Mouse (Mus musculus): ENCODE measurements at regions not wholly inside any gene's neighbourhood (a gene's known extent, or its start where the extent isn't known, plus 50 kb on each side); places are given as distances from the start of the nearest gene placed in this dataset.

GRCm38 (mm10) chr1:91678789-91679188 is 122.5 kb upstream of the Twist2 start:
- DNase-seq (ENCODE audit: low read depth) = no peak

DNA sequence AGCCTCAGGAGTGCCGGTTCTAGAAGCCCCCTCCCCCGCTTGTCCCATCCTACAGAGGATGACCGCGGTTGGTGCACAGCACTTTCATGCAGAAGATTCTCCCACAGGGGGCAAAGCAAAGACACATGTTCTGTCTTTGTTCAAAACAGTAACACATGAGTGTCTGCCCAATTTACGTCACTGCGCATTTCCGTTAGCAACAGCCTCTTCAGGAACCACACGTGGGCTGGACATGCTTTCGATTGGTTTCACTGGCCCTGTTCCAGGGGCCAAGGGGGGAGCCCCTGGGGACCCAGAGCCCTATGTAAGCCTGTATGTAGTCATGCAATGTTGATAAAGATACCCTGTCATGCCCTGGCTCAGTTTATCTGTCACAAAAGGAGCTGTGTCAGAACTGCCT is 116.2 kb upstream of the Twist2 start:
- no peak for DNase-seq (ENCODE audit: low read depth)

DNA sequence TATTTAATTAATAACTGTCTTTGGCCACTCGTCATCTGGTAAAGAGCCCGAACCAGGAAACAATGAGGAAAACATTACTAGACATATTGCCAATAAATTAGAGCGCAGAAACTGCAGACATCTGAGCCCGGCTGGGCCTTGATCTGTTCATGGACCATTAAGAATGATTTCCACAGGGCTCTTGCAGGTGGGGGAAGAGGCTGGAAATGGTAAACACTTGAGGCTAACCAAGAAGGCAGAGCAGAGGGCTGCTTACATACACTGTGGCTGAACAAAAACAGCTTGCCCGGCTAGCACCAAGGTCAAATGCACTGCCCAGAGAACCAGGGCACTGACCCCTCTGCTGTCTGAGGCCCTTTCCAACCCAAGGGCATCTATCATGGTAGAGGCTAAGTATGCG is 115.5 kb upstream of the Twist2 start:
- DNase-seq (ENCODE audit: low read depth) = no peak

- no peak for DNase-seq (ENCODE audit: low read depth)
Observed at GRCm38 (mm10) chr1:91691601-91692000, 109.7 kb upstream of the Twist2 start.

GRCm38 (mm10) chr1:91692709-91693460 is 108.4 kb upstream of the Twist2 start:
- no peak for DNase-seq (ENCODE audit: low read depth)

DNA sequence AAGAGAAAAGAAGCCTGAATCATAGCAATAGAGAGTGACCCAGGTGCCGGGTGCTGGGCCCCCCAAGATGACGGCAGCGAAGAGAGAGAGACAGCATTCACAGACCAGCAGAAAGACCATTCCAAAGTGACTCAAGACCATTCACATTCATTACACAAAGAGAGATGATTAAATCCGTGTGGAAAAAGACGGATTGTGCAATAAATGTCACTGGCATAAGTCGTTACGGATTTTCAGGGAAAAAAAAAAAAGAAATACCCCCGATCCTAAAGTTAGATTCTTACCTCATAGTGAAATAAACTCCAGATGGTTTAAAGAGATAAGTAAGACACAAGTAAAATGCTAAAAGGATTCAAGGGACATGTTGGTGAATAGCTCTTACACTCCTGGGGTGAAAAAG is 104.2 kb upstream of the Twist2 start:
- DNase-seq (ENCODE audit: low read depth) = no peak

GRCm38 (mm10) chr1:91701475-91701874 is 99.8 kb upstream of the Twist2 start:
- DNase-seq (ENCODE audit: low read depth) = no peak

DNA sequence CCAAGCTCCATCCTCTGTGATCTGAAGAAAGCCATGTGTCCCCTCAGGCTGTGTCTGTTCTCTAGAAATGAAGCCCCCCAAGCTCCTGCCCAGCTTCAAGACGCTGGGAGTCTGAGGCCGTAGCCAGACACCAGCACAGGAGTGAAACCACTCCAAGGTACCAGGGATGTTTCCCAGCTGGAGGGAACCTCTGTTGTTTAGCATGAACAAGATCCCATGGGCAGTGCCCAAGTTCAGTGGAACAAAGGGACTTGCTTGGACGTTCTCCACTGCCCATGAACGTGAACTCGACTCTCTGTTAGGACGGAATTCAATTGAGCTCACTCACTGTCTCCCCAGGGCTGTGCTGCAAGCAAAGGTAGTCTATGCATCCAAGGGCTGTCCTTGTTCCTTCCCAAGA is 99.2 kb upstream of the Twist2 start:
- no peak for DNase-seq (ENCODE audit: low read depth)

DNA sequence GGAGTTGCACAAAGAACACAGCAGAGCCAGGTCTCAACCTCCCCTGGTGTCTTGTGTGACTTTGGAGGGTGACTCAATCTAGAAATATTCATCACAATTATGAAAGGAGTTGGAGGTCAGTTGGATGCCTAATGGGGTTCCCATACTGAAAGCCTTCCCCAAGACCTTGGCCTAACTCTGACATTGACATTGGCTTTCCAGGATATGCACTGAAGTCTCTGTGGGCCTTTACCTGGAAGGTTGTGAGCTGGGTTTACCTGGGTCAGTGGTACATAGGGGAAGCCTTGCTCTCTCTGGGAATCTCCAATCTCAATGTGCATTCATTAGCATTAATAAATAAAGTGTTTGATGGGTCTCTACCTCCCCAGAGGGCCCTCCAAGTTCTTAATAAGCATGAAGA is 98.5 kb upstream of the Twist2 start:
- no peak for DNase-seq (ENCODE audit: low read depth)

DNA sequence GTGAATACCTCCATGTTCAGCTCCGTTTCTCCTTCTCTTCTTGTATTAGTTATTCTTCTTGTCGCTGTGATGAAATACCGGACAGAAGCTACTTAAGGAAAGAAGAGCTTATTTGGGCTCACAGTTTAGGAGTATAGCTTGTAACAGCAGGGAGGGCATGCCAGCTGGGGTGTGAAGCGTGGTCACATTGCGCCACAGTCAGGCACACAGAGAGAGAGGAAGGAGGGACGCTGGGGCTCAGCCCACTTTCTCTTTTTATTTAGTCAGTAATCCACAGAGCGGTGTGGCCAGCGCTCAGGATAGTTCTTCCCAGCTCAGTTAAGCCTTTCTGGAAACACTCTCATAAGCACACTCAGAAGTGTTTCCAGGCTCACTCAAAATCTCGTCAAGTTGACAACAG is 95.8 kb upstream of the Twist2 start:
- DNase-seq (ENCODE audit: low read depth) = no peak

DNA sequence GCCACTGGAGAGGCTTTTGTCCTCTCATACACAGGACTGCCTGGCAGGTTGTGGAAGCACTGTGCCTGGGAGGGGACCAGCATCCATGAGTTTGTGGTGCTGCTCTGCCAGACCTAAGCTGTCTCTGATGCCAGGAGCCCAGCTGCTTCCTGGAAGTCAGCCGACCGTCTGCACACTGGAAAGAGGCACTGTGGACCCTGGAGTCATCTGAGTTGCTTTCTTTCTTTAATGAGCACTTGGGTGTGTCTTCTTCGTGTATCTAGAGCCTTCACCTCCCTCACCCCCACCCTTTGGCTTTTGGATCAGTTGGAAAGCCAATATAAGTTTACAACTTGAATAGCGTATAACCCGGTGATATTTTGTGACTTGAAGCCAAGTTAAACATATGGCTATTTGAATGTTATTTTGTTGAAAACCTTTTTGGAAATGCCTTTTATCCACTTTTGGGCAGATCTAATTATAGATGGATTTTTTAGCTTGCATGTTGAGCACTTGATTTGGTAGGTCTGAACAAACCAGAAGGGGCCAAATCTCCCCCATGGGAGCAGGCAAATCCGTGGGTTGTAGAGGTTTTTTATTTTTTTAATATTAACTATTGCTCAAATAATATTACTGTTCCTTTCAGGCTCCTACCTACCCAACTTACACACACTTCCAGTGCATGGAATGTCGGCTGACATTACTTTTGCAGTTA is 92.6 kb upstream of the Twist2 start:
- DNase-seq (ENCODE audit: low read depth) = no peak

DNA sequence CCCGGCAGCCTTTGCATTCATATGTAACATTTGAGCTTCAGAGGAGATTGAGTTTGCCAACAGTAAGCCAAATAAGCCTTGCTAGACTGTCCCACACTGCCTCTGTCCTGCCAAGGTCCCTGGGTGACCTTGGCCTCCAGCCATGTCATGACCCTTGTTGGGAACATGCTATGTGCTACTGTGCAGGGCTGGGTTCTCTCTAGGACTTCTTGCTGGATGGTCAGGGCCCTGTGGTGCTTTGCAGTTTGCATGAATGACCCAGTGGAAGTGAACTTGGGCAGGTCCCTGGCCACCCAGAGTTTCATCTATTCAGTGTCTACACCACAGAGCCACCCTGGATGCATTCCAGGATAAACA is 92.0 kb upstream of the Twist2 start:
- DNase-seq (ENCODE audit: low read depth) = no peak

DNA sequence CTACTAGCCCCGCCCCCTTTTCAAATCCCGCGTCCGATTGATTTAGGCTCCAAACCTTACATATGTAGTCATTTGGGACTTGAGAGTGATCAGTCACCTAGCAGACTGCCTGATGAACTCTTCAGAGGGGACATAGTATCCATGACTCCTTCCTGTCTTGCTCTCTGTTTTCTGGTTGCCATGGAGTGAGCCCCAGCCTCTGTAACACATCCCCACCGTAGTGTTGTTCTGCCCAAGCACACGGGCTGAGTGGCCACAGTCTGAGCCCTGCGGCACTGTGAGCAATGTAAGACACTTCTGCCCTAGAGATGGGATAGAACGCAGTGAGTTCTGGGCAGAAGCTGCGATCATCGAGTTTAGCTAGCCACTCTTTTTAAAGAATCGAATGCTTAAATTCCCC is 88.1 kb upstream of the Twist2 start:
- DNase-seq (ENCODE audit: low read depth) = no peak

DNA sequence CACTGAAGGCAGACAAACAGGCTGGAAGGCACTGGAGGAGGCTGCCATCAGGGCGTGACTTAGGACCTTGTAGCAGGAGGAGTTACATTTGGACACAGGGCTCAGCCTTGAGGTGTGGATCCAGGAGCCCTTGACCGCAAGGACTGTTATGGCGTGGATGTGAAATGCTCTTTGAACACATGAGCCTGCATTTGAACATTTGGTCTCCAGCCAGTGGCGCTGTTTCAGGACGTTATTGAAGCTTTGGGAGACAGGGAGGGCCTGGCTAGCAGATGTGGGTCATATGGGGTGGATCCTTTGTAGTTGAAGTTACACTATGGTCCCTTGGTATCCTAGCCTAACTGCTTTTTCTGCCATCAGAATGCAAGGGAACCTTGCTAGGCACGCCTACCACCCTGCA is 87.0 kb upstream of the Twist2 start:
- DNase-seq (ENCODE audit: low read depth) = no peak

DNA sequence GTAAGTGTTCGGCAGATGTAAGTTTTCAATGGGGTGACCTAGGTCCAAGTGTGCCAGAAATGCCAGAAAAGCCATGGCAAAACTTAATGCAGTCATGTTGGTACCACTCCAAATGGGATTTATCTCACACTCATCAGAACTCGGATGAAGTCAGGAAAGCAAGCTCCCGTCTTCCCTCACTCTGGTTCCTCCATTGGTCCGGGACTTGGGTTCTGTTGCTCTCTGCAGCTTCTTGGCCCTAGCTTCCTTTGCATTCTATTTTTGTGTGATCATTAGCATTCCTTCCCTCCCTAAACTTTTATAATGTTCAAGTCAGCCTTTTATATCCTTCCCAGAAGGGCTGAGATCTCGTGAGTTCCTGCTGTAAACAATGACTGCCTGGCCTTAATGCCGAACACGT is 85.9 kb upstream of the Twist2 start:
- no peak for DNase-seq (ENCODE audit: low read depth)

- DNase-seq (ENCODE audit: low read depth) = no peak
Observed at GRCm38 (mm10) chr1:91715791-91716190, 85.5 kb upstream of the Twist2 start.

GRCm38 (mm10) chr1:91716836-91717235 is 84.4 kb upstream of the Twist2 start:
- DNase-seq (ENCODE audit: low read depth) = no peak

GRCm38 (mm10) chr1:91717961-91718360 is 83.3 kb upstream of the Twist2 start:
- no peak for DNase-seq (ENCODE audit: low read depth)

- DNase-seq (ENCODE audit: low read depth) = no peak
Observed at GRCm38 (mm10) chr1:91729246-91729645, 72.0 kb upstream of the Twist2 start.

DNA sequence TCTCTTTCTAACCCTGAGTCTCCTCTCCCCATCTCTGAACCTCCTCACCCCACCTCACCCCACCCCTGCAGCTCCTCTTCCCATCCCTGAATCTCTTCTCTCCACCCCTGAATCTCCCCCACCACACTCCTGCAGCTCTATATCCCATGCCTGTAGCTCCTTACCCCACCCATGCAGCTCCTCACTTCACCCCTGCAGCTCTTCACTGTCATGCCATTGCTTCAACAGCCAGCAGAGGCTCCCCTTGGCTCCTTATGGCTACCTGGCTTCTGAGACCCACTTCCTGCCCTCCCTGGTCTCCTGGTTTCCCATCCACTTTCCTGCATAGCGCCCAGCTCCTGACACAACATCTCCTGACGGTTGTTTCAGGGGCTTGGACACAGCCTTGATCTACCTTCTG is 71.0 kb upstream of the Twist2 start:
- no peak for DNase-seq (ENCODE audit: low read depth)

DNA sequence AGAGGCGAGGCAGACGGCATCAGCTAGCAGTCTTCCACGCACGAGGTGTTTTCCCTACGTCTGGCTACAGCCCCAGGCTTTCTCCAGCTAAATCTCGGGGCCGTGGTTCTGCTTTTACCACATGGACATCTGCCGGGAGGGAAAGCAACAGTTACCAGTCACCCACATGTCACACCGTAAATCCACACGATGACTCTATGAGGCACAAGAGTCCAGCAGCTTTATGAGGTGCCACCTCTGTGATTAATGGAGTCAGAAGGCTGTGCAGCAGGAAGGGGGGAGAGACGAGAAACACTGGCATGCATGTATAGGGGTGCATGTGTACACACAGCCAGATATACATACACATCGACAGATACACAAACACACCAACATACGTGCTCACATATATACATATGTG is 69.6 kb upstream of the Twist2 start:
- no peak for DNase-seq (ENCODE audit: low read depth)

- no peak for DNase-seq (ENCODE audit: low read depth)
Observed at GRCm38 (mm10) chr1:91732461-91732861, 68.8 kb upstream of the Twist2 start.

DNA sequence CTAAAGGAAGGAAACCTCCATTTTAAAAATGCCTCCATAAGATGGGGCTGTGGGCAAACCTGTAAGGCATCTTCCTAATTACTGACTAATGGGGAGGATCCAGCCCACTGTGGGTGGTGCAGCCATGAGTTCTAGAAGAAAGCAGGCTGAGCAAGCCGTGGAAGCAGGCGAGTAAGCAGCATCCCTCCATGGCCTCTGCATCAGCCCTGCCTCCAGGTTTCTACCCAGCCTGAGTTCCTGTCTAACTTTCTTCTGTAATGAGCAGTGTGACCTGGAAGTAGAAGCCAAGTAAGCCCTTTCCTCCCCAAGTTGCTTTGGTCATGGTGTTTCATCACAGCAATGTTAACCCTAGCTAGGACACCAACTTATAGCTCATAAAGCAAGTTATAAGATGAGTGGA is 66.5 kb upstream of the Twist2 start:
- no peak for DNase-seq (ENCODE audit: low read depth)

GRCm38 (mm10) chr1:91735436-91735835 is 65.8 kb upstream of the Twist2 start:
- no peak for DNase-seq (ENCODE audit: low read depth)

All from gonadal fat pad, adult 2 months (tissue).